Mouse (Mus musculus) gastrocnemius, postnatal 10 days (tissue): ENCODE data around the gene Gm2832. TPM values are rescaled to one million over a fixed set of nuclear protein-coding genes. Genes with fewer than 3 reads are reported as not detected.
"Not testable (repeated sequence)": the region's sequence is repeated elsewhere in the genome, so short reads cannot be mapped to it uniquely, and the experiment has no call there.

Experiments
- DNase-seq: peaks from one replicate; pipeline ENCODE4 v3.0.0; 2021; ENCODE audit warnings: mixed read lengths
- long read RNA-seq, 2 experiments: library from polyadenylated mRNA; stranded (forward); transcript quantifications; one replicate each; pipeline ENCODE4 v2.0.0; 2021
- total RNA-seq, 2 experiments: library from RNA; stranded (reverse); gene quantifications; 2 replicates each; pipeline ENCODE4 v1.2.3; 2021

Gm2832 gene
- not detected for total RNA-seq
- long read RNA-seq, experiment 1 = 0 reads
- long read RNA-seq, experiment 2 = 0 reads

GRCm38 (mm10) chr14:41278505-41278904 is at the start of gene Gm2832:
Gene Gm2832 (plus strand): TSS chr14:41278805.
- not testable (repeated sequence) for DNase-seq

GRCm38 (mm10) chr14:41263296-41263695 is 15.3 kb upstream of the Gm2832 start:
- DNase-seq = peak; percentile 52

- peak; percentile 16 for DNase-seq
Observed at GRCm38 (mm10) chr14:41263853-41264755, 14.5 kb upstream of the Gm2832 start.

- DNase-seq = peak; percentile 28
Observed at GRCm38 (mm10) chr14:41264756-41265566, 13.6 kb upstream of the Gm2832 start.

- not testable (repeated sequence) for DNase-seq
Observed at GRCm38 (mm10) chr14:41285965-41286364, 7.4 kb downstream of the Gm2832 start.

Other genes with a start within 250 kb of the Gm2832 start
- not detected for gene Dydc2, start 209.6 kb upstream of the Gm2832 start, total RNA-seq
- gene Dydc1, start 205.9 kb upstream of the Gm2832 start, total RNA-seq = not detected
- gene Mat1a, start 173.8 kb upstream of the Gm2832 start, total RNA-seq = under 1 TPM in 1 of 2 experiments, not detected in 1; 0.52 TPM
- not detected for gene Sftpa1, start 147.0 kb upstream of the Gm2832 start, total RNA-seq
- under 1 TPM in 1 of 2 experiments, not detected in 1; 0.52 TPM for gene Mbl1, start 127.3 kb upstream of the Gm2832 start, total RNA-seq
- not detected for gene Sftpd, start 93.7 kb upstream of the Gm2832 start, total RNA-seq
- not detected for gene Gm5798, start 69.8 kb downstream of the Gm2832 start, total RNA-seq
- not detected for gene Gm7945, start 107.6 kb downstream of the Gm2832 start, total RNA-seq
- not detected for gene Gm6482, start 129.5 kb downstream of the Gm2832 start, total RNA-seq
- not detected for gene Gm7954, start 174.7 kb downstream of the Gm2832 start, total RNA-seq
- not detected for gene Gm3486, start 210.7 kb downstream of the Gm2832 start, total RNA-seq